Mouse (Mus musculus) intestine, embryonic 16.5 days (tissue): Measurements from ENCODE around the gene Gm20388. TPM values are rescaled to one million over a fixed set of nuclear protein-coding genes. Genes with fewer than 3 reads are reported as not detected.

Experiments
- ATAC-seq: fragments of 200-750 bp; cut with Nextera tagmentation; 2 replicates; pipeline ENCODE4 v1.8.0; 2017; ENCODE audit warnings: moderate TSS enrichment, moderate library complexity
- H3K27ac ChIP-seq: fragments of 300-500 bp; sonication (generic); 2 replicates; pipeline ENCODE4 v1.5.1; 2014; ENCODE audit warnings: mild to moderate bottlenecking, low read length
- H3K27me3 ChIP-seq: fragments of 300-500 bp; sonication (generic); replicated peaks from 2 replicates; pipeline ENCODE4 v1.6.1; 2014; ENCODE audit warnings: low read length, control low read depth, mixed read lengths; ENCODE audit not compliant: control insufficient read depth, insufficient read depth
- H3K36me3 ChIP-seq: fragments of 300-500 bp; sonication (generic); 2 replicates; pipeline ENCODE4 v1.6.1; 2014; ENCODE audit warnings: low read length, control low read depth; ENCODE audit not compliant: control insufficient read depth, insufficient read depth
- H3K4me1 ChIP-seq: fragments of 300-500 bp; sonication (generic); 2 replicates; pipeline ENCODE4 v1.6.1; 2014; ENCODE audit warnings: low read length, control low read depth, mixed read lengths; ENCODE audit not compliant: control insufficient read depth, insufficient read depth
- H3K4me2 ChIP-seq: fragments of 300-500 bp; sonication (generic); 2 replicates; pipeline ENCODE4 v1.6.1; 2014; ENCODE audit warnings: low read depth, low read length, control low read depth
- H3K4me3 ChIP-seq: fragments of 300-500 bp; sonication (generic); 2 replicates; pipeline ENCODE4 v1.5.1; 2014; ENCODE audit warnings: mild to moderate bottlenecking, low read length
- H3K9ac ChIP-seq: fragments of 300-500 bp; sonication (generic); 2 replicates; pipeline ENCODE4 v1.6.1; 2014; ENCODE audit warnings: low read depth, low read length
- H3K9me3 ChIP-seq: fragments of 300-500 bp; sonication (generic); 2 replicates; pipeline ENCODE4 v1.6.1; 2016; ENCODE audit warnings: low read length, control low read depth; ENCODE audit not compliant: control insufficient read depth
- WGBS: fragments of 180-500 bp; shearing (Covaris S2); extraction: QIAGEN DNeasy Blood & Tissue Kit; methylation state at CpG from one replicate; pipeline ENCODE4 v1.1.7; 2014; 5-methylcytosine and 5-hydroxymethylcytosine counted together
- polyA plus RNA-seq: library from polyadenylated mRNA; unstranded; fragments of >200 nt; fragmentation: Nextera tagmentation; extraction: Ambion mirVana; gene quantifications from 2 replicates; pipeline ENCODE4 v1.2.1, GENCODE M21; 2015

Gm20388 gene
- polyA plus RNA-seq, 1 experiment from 2014 or later = 5.8 TPM

- Histone ChIP-seq H3K9me3 (no peaks in the 10 kb centered on the region), H3K27ac (peak overlapping the region; percentile 26; the same call in 1 of the 2 replicates), H3K36me3 (no peaks in the 10 kb centered on the region), H3K9ac (no peak overlapping the region), H3K4me2 (no peak overlapping the region), H3K27me3 (no peaks in the 10 kb centered on the region), H3K4me1 (peaks cover 62% of the 10 kb centered on the region), H3K4me3 (no peak overlapping the region)
- WGBS = 79% methylated on average over 5 of the region's 5 CpGs
- ATAC-seq = no peak
Measured at GRCm38 (mm10) chr8:122991368-122991767, 3080.7 kb downstream of the Gm20388 start.

- no peak for ATAC-seq
- H3K9ac ChIP-seq = no peak overlapping the region
- H3K4me3 ChIP-seq = no peak overlapping the region
- no peaks in the 10 kb centered on the region for H3K9me3 ChIP-seq
- H3K4me2 ChIP-seq = no peak overlapping the region
- H3K27me3 ChIP-seq = no peaks in the 10 kb centered on the region
- H3K27ac ChIP-seq = no peak overlapping the region
- 41% methylated on average over 2 of the region's 2 CpGs for WGBS
- H3K36me3 ChIP-seq = no peaks in the 10 kb centered on the region
- peaks cover 53% of the 10 kb centered on the region for H3K4me1 ChIP-seq
Measured at GRCm38 (mm10) chr8:122992296-122992695, 3081.7 kb downstream of the Gm20388 start.

GRCm38 (mm10) chr8:122993031-122993430, 3082.4 kb downstream of the Gm20388 start:
- Histone ChIP-seq H3K4me3 (no peak overlapping the region), H3K9ac (no peak overlapping the region), H3K9me3 (no peaks in the 10 kb centered on the region), H3K4me1 (peaks cover 49% of the 10 kb centered on the region), H3K27me3 (no peaks in the 10 kb centered on the region), H3K36me3 (no peaks in the 10 kb centered on the region), H3K4me2 (no peak overlapping the region), H3K27ac (peak overlapping the region; percentile 65)
- WGBS = 70% methylated on average over 3 of the region's 3 CpGs
- no peak for ATAC-seq

- peak; percentile 29; the same call in 1 of the 2 replicates for ATAC-seq
Measured at GRCm38 (mm10) chr8:122993740-122994139, 3083.1 kb downstream of the Gm20388 start.

GRCm38 (mm10) chr8:122997963-122998362, 3087.3 kb downstream of the Gm20388 start:
- no peak for ATAC-seq
- Histone ChIP-seq H3K36me3 (no peaks in the 10 kb centered on the region), H3K27me3 (no peaks in the 10 kb centered on the region), H3K4me3 (no peak overlapping the region), H3K27ac (no peak overlapping the region), H3K9ac (no peak overlapping the region), H3K9me3 (no peaks in the 10 kb centered on the region), H3K4me2 (no peak overlapping the region), H3K4me1 (peaks cover 24% of the 10 kb centered on the region)
- WGBS = 69% methylated on average over 4 of the region's 4 CpGs

More at GRCm38 (mm10) chr8:122993740-122994139, 3083.1 kb downstream of the Gm20388 start:
- no peaks in the 10 kb centered on the region for H3K36me3 ChIP-seq
- H3K27ac ChIP-seq = 0 out of 2 replicates have a peak overlapping the region, but pooled peaks have one; percentile 6
- H3K4me1 ChIP-seq = peaks cover 47% of the 10 kb centered on the region
- WGBS = 46% methylated on average over 5 of the region's 5 CpGs
- H3K9ac ChIP-seq = no peak overlapping the region
- no peaks in the 10 kb centered on the region for H3K9me3 ChIP-seq
- H3K27me3 ChIP-seq = no peaks in the 10 kb centered on the region
- no peak overlapping the region for H3K4me2 ChIP-seq
- no peak overlapping the region for H3K4me3 ChIP-seq

- no peak overlapping the region for H3K27ac ChIP-seq
- H3K9me3 ChIP-seq = no peaks in the 10 kb centered on the region
- no peaks in the 10 kb centered on the region for H3K36me3 ChIP-seq
- WGBS = 59% methylated on average over 2 of the region's 2 CpGs
- H3K27me3 ChIP-seq = no peaks in the 10 kb centered on the region
- H3K4me1 ChIP-seq = peaks cover 19% of the 10 kb centered on the region
- no peak overlapping the region for H3K9ac ChIP-seq
- H3K4me2 ChIP-seq = no peak overlapping the region
- no peak overlapping the region for H3K4me3 ChIP-seq
- no peak for ATAC-seq
Measured at GRCm38 (mm10) chr8:123000311-123000710, 3089.7 kb downstream of the Gm20388 start.

- Histone ChIP-seq H3K4me3 (no peak overlapping the region), H3K4me1 (peaks cover 26% of the 10 kb centered on the region), H3K27ac (no peak overlapping the region), H3K9me3 (no peaks in the 10 kb centered on the region), H3K27me3 (no peaks in the 10 kb centered on the region), H3K9ac (no peak overlapping the region), H3K36me3 (no peaks in the 10 kb centered on the region), H3K4me2 (no peak overlapping the region)
- 63% methylated on average over 14 of the region's 14 CpGs for WGBS
- no peak for ATAC-seq
Measured at GRCm38 (mm10) chr8:123004033-123004922, 3093.6 kb downstream of the Gm20388 start.

- no peak overlapping the region for H3K27ac ChIP-seq
- H3K27me3 ChIP-seq = no peaks in the 10 kb centered on the region
- peaks cover 30% of the 10 kb centered on the region for H3K4me1 ChIP-seq
- 51% methylated on average over 3 of the region's 3 CpGs for WGBS
- H3K36me3 ChIP-seq = no peaks in the 10 kb centered on the region
- no peak overlapping the region for H3K4me3 ChIP-seq
- no peaks in the 10 kb centered on the region for H3K9me3 ChIP-seq
- H3K4me2 ChIP-seq = no peak overlapping the region
- ATAC-seq = 0 out of 2 replicates have a peak, but pooled peaks have one; percentile 22
- no peak overlapping the region for H3K9ac ChIP-seq
Measured at GRCm38 (mm10) chr8:123005328-123005727, 3094.7 kb downstream of the Gm20388 start.

GRCm38 (mm10) chr8:123005805-123006204, 3095.2 kb downstream of the Gm20388 start:
- Histone ChIP-seq H3K27me3 (no peaks in the 10 kb centered on the region), H3K9me3 (no peaks in the 10 kb centered on the region), H3K36me3 (no peaks in the 10 kb centered on the region), H3K9ac (no peak overlapping the region), H3K4me2 (no peak overlapping the region), H3K27ac (no peak overlapping the region), H3K4me1 (peaks cover 27% of the 10 kb centered on the region), H3K4me3 (no peak overlapping the region)
- ATAC-seq = 0 out of 2 replicates have a peak, but pooled peaks have one; percentile 57
- 64% methylated on average over 5 of the region's 5 CpGs for WGBS
